Mouse (Mus musculus) heart, adult 2 months (tissue): ENCODE results near the gene 1700061G19Rik. TPM values are rescaled to one million over a fixed set of nuclear protein-coding genes. Genes with fewer than 3 reads are reported as not detected.

Experiments used
- DNase-seq, 2 experiments: peaks; one replicate each; pipeline ENCODE4 v3.0.0; 2021
- H3K27ac ChIP-seq: fragments of 200-600 bp; 2 replicates; pipeline ENCODE4 v1.8.1; 2022
- H3K27me3 ChIP-seq: fragments of 200-500 bp; 2 replicates; pipeline ENCODE4 v1.6.1; 2012; ENCODE audit warnings: mild to moderate bottlenecking, low read length, inconsistent platforms, mixed read lengths; ENCODE audit not compliant: control insufficient read depth, insufficient read depth
- H3K36me3 ChIP-seq: fragments of 200-500 bp; 2 replicates; pipeline ENCODE4 v1.6.1; 2012; ENCODE audit warnings: low read length, inconsistent platforms; ENCODE audit not compliant: control insufficient read depth, insufficient read depth
- H3K4me1 ChIP-seq: fragments of 200-500 bp; 2 replicates; pipeline ENCODE4 v1.6.1; 2011; ENCODE audit warnings: low read length; ENCODE audit not compliant: control insufficient read depth, insufficient read depth
- H3K4me3 ChIP-seq: fragments of 200-600 bp; 2 replicates; pipeline ENCODE4 v1.8.1; 2022
- H3K79me2 ChIP-seq: fragments of 200-500 bp; replicated peaks from 2 replicates; pipeline ENCODE4 v1.6.1; 2012; ENCODE audit warnings: mild to moderate bottlenecking, inconsistent platforms, low read length, moderate library complexity, mixed read lengths; ENCODE audit not compliant: control insufficient read depth, insufficient read depth
- H3K9ac ChIP-seq: fragments of 200-500 bp; 2 replicates; pipeline ENCODE4 v1.6.1; 2012; ENCODE audit warnings: low read depth, mild to moderate bottlenecking, control low read depth, inconsistent platforms, low read length, mixed read lengths
- CTCF ChIP-seq: fragments of 200-600 bp; IDR thresholded peaks from 2 replicates; pipeline ENCODE4 v1.8.1; 2022; ENCODE audit warnings: antibody characterized with exemption, mild to moderate bottlenecking, moderate library complexity
- EP300 ChIP-seq: fragments of 200-500 bp; IDR thresholded peaks from 2 replicates; pipeline ENCODE4 v1.6.1; 2011; ENCODE audit warnings: low read depth, low read length, control low read depth; ENCODE audit not compliant: insufficient read depth
- POLR2A ChIP-seq: fragments of 200-500 bp; IDR thresholded peaks from 2 replicates; pipeline ENCODE4 v1.6.1; 2011; ENCODE audit warnings: mild to moderate bottlenecking, low read depth, low read length, control low read depth; ENCODE audit not compliant: insufficient read depth
- WGBS: fragments of 180-500 bp; shearing (Covaris S2); methylation state at CpG from one replicate; pipeline ENCODE4 v1.1.7; 2018; 5-methylcytosine and 5-hydroxymethylcytosine counted together
- intact Hi-C: fragments of 180-260 bp; cut with DNase I; formaldehyde crosslinking; loops from one replicate; pipeline ENCODE4 v1.15.1; 2025
- polyA plus RNA-seq: library from polyadenylated mRNA; depleted of rRNA; stranded (reverse); fragments of >200 nt; gene quantifications from 2 replicates; pipeline ENCODE4 v1.2.3, GENCODE M21; 2012
- total RNA-seq, 2 experiments: library from RNA; stranded (reverse); gene quantifications; 2 replicates each; pipeline ENCODE4 v1.2.3; 2021

The 1700061G19Rik gene
- total and polyA plus RNA-seq, 3 experiments: 0.04 TPM; not detected in 2

DNA sequence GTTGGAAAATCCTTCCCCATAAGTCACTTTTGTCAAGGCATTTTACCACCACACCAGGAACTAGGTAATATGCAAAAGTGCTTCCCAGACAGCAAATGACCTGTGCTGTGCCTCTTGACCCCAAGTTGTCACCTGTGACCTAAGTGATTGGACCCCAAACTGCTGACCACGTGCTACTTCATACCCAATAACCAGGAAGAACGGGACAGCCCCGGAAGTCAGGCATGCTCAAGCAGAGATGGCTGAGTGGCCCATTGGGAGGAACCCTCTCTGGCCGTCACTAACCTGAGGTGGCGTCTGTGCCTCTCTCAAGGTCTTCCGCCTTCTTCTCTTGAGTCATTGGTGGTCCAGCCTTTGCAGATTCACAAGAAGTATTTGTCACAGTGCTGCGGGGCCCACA is 2.8 kb upstream of the 1700061G19Rik start:
- intact Hi-C loops: no loop called here
- 71% methylated on average over 7 of the region's 7 CpGs for WGBS

DNA sequence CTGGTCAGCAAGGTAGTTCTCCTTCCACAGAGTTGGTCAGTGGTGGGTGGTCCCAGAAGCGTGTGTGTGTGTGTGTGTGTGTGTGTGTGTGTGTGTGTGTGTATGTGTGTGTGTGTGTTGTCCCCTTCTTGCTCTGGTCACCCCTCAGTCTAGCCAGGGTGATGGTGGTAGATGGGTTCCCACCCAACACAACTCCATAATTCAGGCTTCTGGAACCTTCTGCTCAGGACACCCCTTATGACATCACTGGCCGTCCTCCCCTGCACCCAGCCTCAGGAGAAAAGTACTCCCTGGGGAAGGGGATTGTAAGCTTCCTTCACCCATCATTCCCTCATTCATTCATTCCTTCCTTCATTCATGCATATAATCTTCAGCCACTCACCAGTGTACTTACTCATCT is 1.0 kb upstream of the 1700061G19Rik start, which contains the start of gene Acsbg2:
Gene Acsbg2 (minus strand): TSS at position 211 of the 400 bp plus-strand sequence.
- Histone ChIP-seq H3K36me3 (no peaks in the 10 kb centered on the region), H3K27me3 (no peaks in the 10 kb centered on the region), H3K27ac (no peak within 1 kb of the TSS), H3K4me1 (no peaks in the 10 kb centered on the region), H3K4me3 (no peak within 1 kb of the TSS), H3K9ac (no peak within 1 kb of the TSS), H3K79me2 (no peaks in the 10 kb centered on the region)
- TF ChIP-seq EP300 (no peak), CTCF (no peak), POLR2A (no peak)
- no peak for DNase-seq
- intact Hi-C loops: no loop called here
- WGBS: 89% methylated on average over 2 of the region's 2 CpGs

More for the DNA sequence above, 2.8 kb upstream of the 1700061G19Rik start:
- Histone ChIP-seq H3K4me3 (no peak overlapping the region), H3K79me2 (no peaks in the 10 kb centered on the region), H3K36me3 (no peaks in the 10 kb centered on the region), H3K4me1 (no peaks in the 10 kb centered on the region), H3K27ac (no peak overlapping the region), H3K9ac (no peak overlapping the region), H3K27me3 (no peaks in the 10 kb centered on the region)
- no peak for TF ChIP-seq POLR2A
- TF ChIP-seq EP300: no peak
- no peak for TF ChIP-seq CTCF
- no peak for DNase-seq

DNA sequence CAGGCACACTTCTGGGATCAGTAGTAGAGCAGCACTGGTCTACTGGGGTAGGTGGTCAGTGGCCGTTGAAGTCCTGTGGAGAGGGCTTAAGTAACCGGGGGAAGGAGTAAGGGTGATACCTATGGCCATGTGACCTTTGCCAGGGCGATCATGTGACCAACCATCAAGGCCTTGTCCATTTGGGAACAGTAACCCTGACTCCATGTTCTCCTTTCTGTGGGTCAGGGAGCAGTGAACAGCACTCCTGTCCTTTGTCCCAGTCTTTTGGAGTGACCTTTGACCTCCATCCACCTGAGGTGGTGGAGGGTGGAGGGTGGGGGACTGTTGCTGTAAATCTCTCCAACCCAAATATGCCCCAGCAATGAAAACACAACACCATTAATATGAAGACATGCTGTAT is 1.2 kb downstream of the 1700061G19Rik start:
- TF ChIP-seq EP300: no peak
- intact Hi-C loops: no loop called here
- no peak for DNase-seq
- H3K36me3 ChIP-seq: no peaks in the 10 kb centered on the region
- H3K9ac ChIP-seq: no peak overlapping the region
- H3K4me1 ChIP-seq: no peaks in the 10 kb centered on the region
- H3K4me3 ChIP-seq: no peak overlapping the region
- no peak overlapping the region for H3K27ac ChIP-seq
- H3K79me2 ChIP-seq: no peaks in the 10 kb centered on the region
- no peaks in the 10 kb centered on the region for H3K27me3 ChIP-seq
- WGBS: 83% methylated on average over 3 of the region's 3 CpGs

- DNase-seq: no peak
- H3K79me2 ChIP-seq: no peaks in the 10 kb centered on the region
- no peaks in the 10 kb centered on the region for H3K4me1 ChIP-seq
- intact Hi-C loops: no loop called here
- H3K27me3 ChIP-seq: no peaks in the 10 kb centered on the region
- no peaks in the 10 kb centered on the region for H3K36me3 ChIP-seq
- H3K4me3 ChIP-seq: no peak overlapping the region
- WGBS: 66% methylated on average over 8 of the region's 8 CpGs
- H3K9ac ChIP-seq: no peak overlapping the region
- no peak overlapping the region for H3K27ac ChIP-seq
- TF ChIP-seq POLR2A (no peak), CTCF (no peak), EP300 (no peak)
Observed at GRCm38 (mm10) chr17:56876981-56877380, 1.7 kb downstream of the 1700061G19Rik start.

GRCm38 (mm10) chr17:56877426-56877825 is 2.1 kb downstream of the 1700061G19Rik start:
- Histone ChIP-seq H3K4me1 (no peaks in the 10 kb centered on the region), H3K36me3 (no peaks in the 10 kb centered on the region), H3K27ac (no peak overlapping the region), H3K79me2 (no peaks in the 10 kb centered on the region), H3K9ac (no peak overlapping the region), H3K27me3 (no peaks in the 10 kb centered on the region), H3K4me3 (no peak overlapping the region)
- TF ChIP-seq POLR2A (no peak), CTCF (no peak), EP300 (no peak)
- WGBS: 92% methylated on average over 19 of the region's 19 CpGs
- intact Hi-C loops: no loop called here
- no peak for DNase-seq

DNA sequence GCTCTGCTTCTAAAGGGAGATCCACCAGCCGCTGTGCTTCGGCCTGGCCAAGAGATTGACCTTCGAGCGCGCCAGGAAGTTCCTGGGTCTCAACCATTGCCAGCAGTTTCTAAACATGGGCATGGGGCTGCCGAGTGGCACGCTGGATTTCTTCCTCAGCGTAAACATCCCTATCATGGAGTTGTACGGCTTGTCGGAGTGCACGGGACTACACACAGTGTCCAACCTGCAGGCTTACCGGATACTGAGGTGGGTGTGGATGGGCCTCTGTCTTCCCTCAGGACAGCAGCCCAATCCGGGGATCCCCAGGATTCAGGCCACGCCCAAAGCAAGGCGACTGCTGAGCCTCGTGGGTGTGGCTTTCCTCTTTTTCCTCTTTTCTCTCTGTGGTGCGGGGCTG is 8.3 kb downstream of the 1700061G19Rik start:
- Histone ChIP-seq H3K36me3 (no peaks in the 10 kb centered on the region), H3K4me1 (peaks cover 2% of the 10 kb centered on the region; the same call in 1 of the 2 replicates), H3K27me3 (no peaks in the 10 kb centered on the region), H3K27ac (no peak overlapping the region), H3K4me3 (peak overlapping the region; percentile 32; the same call in 1 of the 2 replicates), H3K79me2 (no peaks in the 10 kb centered on the region), H3K9ac (no peak overlapping the region; the same call in 1 of the 2 replicates)
- intact Hi-C loops: no loop called here
- peak; percentile 32 to 39 for DNase-seq
- WGBS: 20% methylated on average over 17 of the region's 17 CpGs
- TF ChIP-seq CTCF (no peak), EP300 (no peak), POLR2A (no peak)

GRCm38 (mm10) chr17:56884331-56884730 is 9.1 kb downstream of the 1700061G19Rik start:
- H3K36me3 ChIP-seq: no peaks in the 10 kb centered on the region
- WGBS: 33% methylated on average over 5 of the region's 5 CpGs
- no peak for DNase-seq
- no peaks in the 10 kb centered on the region for H3K27me3 ChIP-seq
- no peaks in the 10 kb centered on the region for H3K79me2 ChIP-seq
- no peak overlapping the region for H3K27ac ChIP-seq
- peaks cover 2% of the 10 kb centered on the region; the same call in 1 of the 2 replicates for H3K4me1 ChIP-seq
- TF ChIP-seq EP300 (no peak), CTCF (no peak), POLR2A (no peak)
- no peak overlapping the region for H3K4me3 ChIP-seq
- H3K9ac ChIP-seq: no peak overlapping the region
- intact Hi-C loops: no loop called here
